Mouse (Mus musculus) c-Kit-positive CD71-positive TER-119-positive erythroid progenitor cells, embryonic 14.5 days (primary cell): ENCODE data around the gene Ugt1a6a.

Experiments used
- DNase-seq: peaks from one replicate; pipeline ENCODE4 v3.0.0-alpha.2; 2013; ENCODE audit warnings: low spot score

The Ugt1a6a gene

GRCm38 (mm10) chr1:88268070-88268469 lies 133.5 kb downstream of the Ugt1a6a start:
- DNase-seq = no peak
